Mouse (Mus musculus) stomach, postnatal 0 days (tissue): ENCODE measurements at regions not wholly inside any gene's neighbourhood (a gene's known extent, or its start where the extent isn't known, plus 50 kb on each side); places are given as distances from the start of the nearest gene placed in this dataset.

ENCODE experiments used
- ATAC-seq: fragments of 200-750 bp; cut with Nextera tagmentation; 2 replicates; pipeline ENCODE4 v1.8.0; 2017; ENCODE audit not compliant: low FRiP score, low TSS enrichment
- DNase-seq: peaks from one replicate; pipeline ENCODE4 v3.0.0-alpha.2; 2016; ENCODE audit warnings: low spot score
- H3K27ac ChIP-seq: fragments of 300-500 bp; sonication (generic); replicated peaks from 2 replicates; pipeline ENCODE4 v1.5.1; 2014; ENCODE audit warnings: mild to moderate bottlenecking, control low read depth
- H3K27me3 ChIP-seq: fragments of 300-500 bp; sonication (generic); 2 replicates; pipeline ENCODE4 v1.6.1; 2014; ENCODE audit warnings: low read length; ENCODE audit not compliant: control insufficient read depth, insufficient read depth
- H3K36me3 ChIP-seq: fragments of 300-500 bp; sonication (generic); 2 replicates; pipeline ENCODE4 v1.6.1; 2014; ENCODE audit warnings: low read length, mixed read lengths; ENCODE audit not compliant: control insufficient read depth, insufficient read depth
- H3K4me1 ChIP-seq: fragments of 300-500 bp; sonication (generic); replicated peaks from 2 replicates; pipeline ENCODE4 v1.6.1; 2014; ENCODE audit warnings: antibody characterized with exemption; ENCODE audit not compliant: control insufficient read depth, insufficient read depth
- H3K4me2 ChIP-seq: fragments of 300-500 bp; sonication (generic); replicated peaks from 2 replicates; pipeline ENCODE4 v1.6.1; 2014; ENCODE audit warnings: low read depth, mild to moderate bottlenecking, control low read depth, moderate library complexity
- H3K4me3 ChIP-seq: fragments of 300-500 bp; sonication (generic); 2 replicates; pipeline ENCODE4 v1.5.1; 2014; ENCODE audit warnings: low read depth, low read length, control low read depth
- H3K9ac ChIP-seq: fragments of 300-500 bp; sonication (generic); 2 replicates; pipeline ENCODE4 v1.6.1; 2014; ENCODE audit warnings: mild to moderate bottlenecking, low read length, control low read depth, mixed read lengths
- H3K9me3 ChIP-seq: fragments of 300-500 bp; sonication (generic); 2 replicates; pipeline ENCODE4 v1.6.1; 2016; ENCODE audit warnings: low read length; ENCODE audit not compliant: control insufficient read depth
- CTCF ChIP-seq: IDR thresholded peaks from 2 replicates; pipeline ENCODE4 v1.5.1; 2016; ENCODE audit warnings: antibody characterized with exemption, low read depth, mild to moderate bottlenecking, moderate library complexity
- EP300 ChIP-seq: optimal IDR thresholded peaks from 2 replicates; pipeline ENCODE3; 2016; ENCODE audit warnings: antibody characterized with exemption
- WGBS: fragments of 180-500 bp; shearing (Covaris S2); extraction: QIAGEN DNeasy Blood & Tissue Kit; methylation state at CpG from one replicate; pipeline ENCODE4 v1.1.7; 2014; 5-methylcytosine and 5-hydroxymethylcytosine counted together

GRCm38 (mm10) chr3:6871752-6872151 is 251.5 kb upstream of the 1700008P02Rik start:
- WGBS = 70% methylated on average over 2 of the region's 2 CpGs
- Histone ChIP-seq H3K9me3 (no peaks in the 10 kb centered on the region), H3K4me2 (no peak overlapping the region), H3K4me3 (no peak overlapping the region), H3K27me3 (no peaks in the 10 kb centered on the region), H3K36me3 (no peaks in the 10 kb centered on the region), H3K27ac (no peak overlapping the region), H3K9ac (no peak overlapping the region), H3K4me1 (no peaks in the 10 kb centered on the region)
- DNase-seq = no peak
- TF ChIP-seq EP300 (no peak), CTCF (no peak)
- no peak for ATAC-seq

- Histone ChIP-seq H3K4me1 (no peaks in the 10 kb centered on the region), H3K4me2 (no peak overlapping the region), H3K36me3 (no peaks in the 10 kb centered on the region), H3K9me3 (no peaks in the 10 kb centered on the region), H3K27ac (no peak overlapping the region), H3K4me3 (no peak overlapping the region), H3K27me3 (no peaks in the 10 kb centered on the region), H3K9ac (no peak overlapping the region)
- DNase-seq (no peak), ATAC-seq (no peak)
- no peak for TF ChIP-seq EP300
- no peak for TF ChIP-seq CTCF
Observed at GRCm38 (mm10) chr3:6866148-6866483, 245.9 kb upstream of the 1700008P02Rik start.

- WGBS = 50% methylated on average over 3 of the region's 3 CpGs
- DNase-seq = peak; percentile 12
- no peaks in the 10 kb centered on the region for H3K9me3 ChIP-seq
- H3K27me3 ChIP-seq = no peaks in the 10 kb centered on the region
- no peak overlapping the region for H3K4me2 ChIP-seq
- H3K9ac ChIP-seq = no peak overlapping the region
- H3K4me3 ChIP-seq = no peak overlapping the region
- H3K27ac ChIP-seq = no peak overlapping the region
- no peaks in the 10 kb centered on the region for H3K4me1 ChIP-seq
- TF ChIP-seq EP300 (no peak), CTCF (no peak)
- ATAC-seq = no peak
- H3K36me3 ChIP-seq = no peaks in the 10 kb centered on the region
Observed at GRCm38 (mm10) chr3:6865462-6866147, 245.4 kb upstream of the 1700008P02Rik start.

- TF ChIP-seq EP300 = no peak
- no peak for TF ChIP-seq CTCF
- H3K27me3 ChIP-seq = no peaks in the 10 kb centered on the region
- ATAC-seq (no peak), DNase-seq (no peak)
- H3K4me1 ChIP-seq = no peaks in the 10 kb centered on the region
- H3K4me3 ChIP-seq = no peak overlapping the region
- no peaks in the 10 kb centered on the region for H3K9me3 ChIP-seq
- H3K9ac ChIP-seq = no peak overlapping the region
- no peaks in the 10 kb centered on the region for H3K36me3 ChIP-seq
- no peak overlapping the region for H3K27ac ChIP-seq
- WGBS = 69% methylated on average over 2 of the region's 2 CpGs
- no peak overlapping the region for H3K4me2 ChIP-seq
Observed at GRCm38 (mm10) chr3:6859866-6860180, 239.6 kb upstream of the 1700008P02Rik start.

GRCm38 (mm10) chr3:6858982-6859865 is 239.0 kb upstream of the 1700008P02Rik start:
- Histone ChIP-seq H3K4me2 (no peak overlapping the region), H3K27me3 (no peaks in the 10 kb centered on the region), H3K4me1 (no peaks in the 10 kb centered on the region), H3K4me3 (no peak overlapping the region), H3K9ac (no peak overlapping the region), H3K9me3 (no peaks in the 10 kb centered on the region), H3K36me3 (no peaks in the 10 kb centered on the region), H3K27ac (no peak overlapping the region)
- DNase-seq = no peak
- TF ChIP-seq EP300 (no peak), CTCF (no peak)
- WGBS = 57% methylated on average over 4 of the region's 4 CpGs
- ATAC-seq = no peak

- Histone ChIP-seq H3K27ac (no peak overlapping the region), H3K4me3 (no peak overlapping the region), H3K36me3 (no peaks in the 10 kb centered on the region), H3K9ac (no peak overlapping the region), H3K9me3 (no peaks in the 10 kb centered on the region), H3K4me2 (no peak overlapping the region), H3K4me1 (no peaks in the 10 kb centered on the region), H3K27me3 (no peaks in the 10 kb centered on the region)
- DNase-seq = no peak
- TF ChIP-seq EP300 = no peak
- TF ChIP-seq CTCF = no peak
- WGBS = 56% methylated on average over 7 of the region's 7 CpGs
- no peak for ATAC-seq
Observed at GRCm38 (mm10) chr3:6819332-6819731, 199.1 kb upstream of the 1700008P02Rik start.
